Mouse (Mus musculus) megakaryocyte, adult 5-6 weeks (primary cell): ENCODE data around the gene Gm37240. TPM values are rescaled to one million over a fixed set of nuclear protein-coding genes. Genes with fewer than 3 reads are reported as not detected.

Experiments used
- ATAC-seq: 2 replicates; pipeline ENCODE4 v1.8.0; 2016; ENCODE audit warnings: mild to moderate bottlenecking, inconsistent platforms; ENCODE audit not compliant: poor library complexity, severe bottlenecking
- total RNA-seq, 2 experiments: library from RNA; stranded (forward) in 1 of 2; stranded (reverse) in 1 of 2; fragments of 153-499, 151-499 nt in 1 of 2; fragments of 221-1000, 200-1000 nt in 1 of 2; gene quantifications; 2 replicates each; pipeline versions ENCODE4 v1.2.3 to v1.2.4; 2015 to 2017

Gene Gm37240
- total RNA-seq, 2 experiments from 2014 or later: 0.07 to 0.15 TPM

DNA sequence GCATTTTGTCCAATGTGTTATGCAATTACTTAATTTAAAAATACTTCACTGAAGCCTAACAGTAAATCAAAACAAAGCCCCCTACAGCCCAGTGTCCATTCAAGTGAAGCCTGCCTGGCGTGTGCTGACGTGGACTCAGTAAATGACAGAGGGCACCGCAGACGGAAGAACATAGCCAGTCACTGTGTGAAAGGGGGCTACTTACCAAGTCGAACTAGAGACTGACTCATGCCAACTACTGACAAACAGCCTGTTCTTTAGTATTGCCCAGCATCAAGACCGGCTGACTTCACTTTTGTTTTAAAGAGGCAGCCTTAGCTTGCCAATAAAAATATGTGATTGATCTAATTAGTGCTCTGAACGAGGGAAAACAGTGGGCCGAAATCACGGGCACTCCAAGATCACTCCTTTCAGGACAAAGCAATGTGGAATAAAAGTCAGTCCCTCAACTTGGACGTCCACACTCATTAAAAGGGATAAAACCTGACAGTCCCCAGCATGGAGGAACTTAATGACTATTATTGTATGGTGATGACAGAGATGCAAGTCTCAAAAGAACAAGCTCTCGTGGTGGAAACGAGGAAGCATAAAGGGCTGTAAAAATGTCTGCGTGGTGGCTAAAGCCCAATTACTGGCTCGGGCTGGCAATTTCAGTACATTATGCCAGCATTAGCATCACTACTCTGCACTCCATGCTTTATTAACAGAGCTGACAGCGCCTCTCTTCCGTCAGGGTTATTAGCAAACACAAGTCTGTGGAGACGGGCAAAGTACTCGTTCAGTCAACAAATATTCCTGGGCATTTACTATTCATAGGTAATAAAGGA is 123.1 kb downstream of the Gm37240 start:
- no peak for ATAC-seq

- no peak for ATAC-seq
Measured at GRCm38 (mm10) chr3:85757944-85758343, 129.4 kb downstream of the Gm37240 start.

DNA sequence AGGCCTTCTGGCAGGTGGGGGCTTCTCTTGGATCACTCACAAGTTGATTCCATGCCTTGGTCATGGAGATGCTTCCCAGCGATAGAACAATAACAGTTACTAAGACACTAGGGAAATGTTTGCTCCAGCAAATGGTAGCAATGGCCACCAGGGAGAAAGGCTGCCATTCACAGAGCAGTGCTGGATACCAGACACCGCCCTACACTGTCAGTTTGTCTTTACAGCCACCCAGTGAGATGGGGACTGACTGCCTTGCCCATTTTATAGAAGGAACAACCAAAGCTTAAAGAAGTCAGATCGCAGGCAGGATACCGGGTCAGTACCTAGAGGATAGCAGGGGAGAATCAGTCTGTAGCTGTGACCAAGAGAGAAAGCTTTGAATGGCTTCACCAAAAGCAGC is 129.9 kb downstream of the Gm37240 start:
- ATAC-seq: no peak

GRCm38 (mm10) chr3:85749348-85749747 is 138.0 kb downstream of the Gm37240 start:
- ATAC-seq: no peak

DNA sequence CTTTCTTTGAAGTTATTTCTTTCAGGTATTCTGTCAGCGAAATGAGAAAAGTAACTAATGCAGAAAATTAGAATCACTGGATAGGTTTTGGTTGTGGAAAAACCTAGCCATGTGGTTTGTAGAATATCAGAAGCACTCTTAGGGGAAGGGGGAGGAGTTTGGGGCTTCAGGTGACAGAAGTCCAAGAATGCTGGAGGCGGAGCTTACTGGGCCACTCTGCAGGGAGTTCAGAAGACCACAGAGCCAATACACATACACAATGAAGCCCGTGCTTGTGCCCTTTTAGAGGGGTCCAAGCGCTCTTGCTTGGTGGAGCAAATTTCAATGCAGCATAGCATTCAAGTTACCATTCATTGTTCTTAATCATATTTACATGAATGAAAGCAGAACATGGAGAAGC is 138.5 kb downstream of the Gm37240 start:
- ATAC-seq: no peak

DNA sequence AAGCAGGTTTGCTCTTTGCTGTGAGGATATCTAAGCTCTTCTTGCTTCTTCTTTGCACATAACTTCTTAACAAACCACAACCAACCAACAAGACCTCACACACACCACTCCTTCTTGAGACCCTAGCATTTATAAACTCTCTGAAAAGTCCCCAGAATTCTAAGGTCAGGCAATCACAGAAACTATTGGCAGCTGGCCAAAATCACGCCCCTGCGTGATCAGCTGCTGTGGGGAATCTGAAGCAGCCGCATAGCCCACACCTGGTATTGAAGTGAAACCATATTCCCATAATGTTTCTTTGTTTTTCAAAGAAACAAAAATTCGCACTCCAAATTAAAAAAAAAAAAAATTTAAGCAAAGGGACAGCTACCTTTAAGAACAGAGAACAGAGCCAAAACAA is 141.2 kb downstream of the Gm37240 start:
- no peak for ATAC-seq

DNA sequence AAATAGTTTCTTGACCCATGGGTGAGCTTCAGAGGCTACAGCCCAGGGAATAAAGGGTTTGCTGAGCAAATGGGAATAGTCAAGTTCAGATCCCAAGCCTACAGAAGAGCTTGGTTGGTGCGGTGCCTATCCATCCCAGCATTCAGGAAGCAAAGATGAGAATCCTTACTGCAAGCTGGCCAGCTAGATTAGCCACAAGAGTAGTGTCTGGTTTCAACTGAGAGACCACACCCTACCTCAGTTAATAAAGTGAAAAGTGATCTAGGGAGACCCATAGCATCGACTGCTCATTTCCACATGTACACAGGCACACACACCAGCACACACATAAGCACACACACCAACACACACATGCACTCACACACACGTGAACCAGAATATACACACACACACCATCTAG is 145.6 kb downstream of the Gm37240 start:
- no peak for ATAC-seq

GRCm38 (mm10) chr3:85738591-85738990 is 148.7 kb downstream of the Gm37240 start:
- ATAC-seq: no peak

DNA sequence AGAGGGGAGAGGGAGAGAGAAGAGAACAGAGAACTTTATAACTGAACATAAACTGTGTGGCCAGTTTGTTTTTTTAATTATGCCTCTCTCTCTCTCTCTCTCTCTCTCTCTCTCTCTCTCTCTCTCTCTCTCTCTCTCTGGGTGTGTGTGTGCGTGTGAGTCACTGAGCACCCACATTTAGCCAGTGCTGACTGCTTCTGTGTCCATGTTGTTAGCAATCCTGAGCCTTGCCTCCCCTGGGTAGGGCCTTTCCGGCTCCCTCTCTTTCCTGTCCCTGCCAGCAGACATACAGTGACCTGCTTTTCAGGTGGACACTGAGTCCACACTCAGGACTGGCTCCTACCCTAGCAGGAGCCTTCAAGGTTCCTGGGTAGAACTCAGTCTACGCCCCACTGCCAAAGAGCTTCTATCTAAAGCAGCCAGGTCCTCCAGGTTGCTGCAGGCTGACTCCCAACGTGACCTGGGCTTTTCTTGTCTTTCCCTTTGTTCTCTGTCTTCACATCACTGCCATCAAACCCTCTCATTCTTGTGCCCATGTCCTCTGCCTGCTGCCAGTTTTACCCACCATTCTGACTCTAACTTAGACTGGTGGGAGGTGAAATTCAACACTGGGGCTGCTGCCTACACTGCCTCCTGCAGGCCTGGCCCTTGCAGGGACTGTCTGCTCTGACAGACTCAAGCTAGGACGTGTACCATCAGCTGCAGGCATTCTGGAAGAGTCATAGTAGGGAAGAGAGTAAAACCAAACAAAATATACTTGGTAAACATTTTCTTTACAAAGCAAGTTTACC is 153.2 kb downstream of the Gm37240 start:
- ATAC-seq: no peak

DNA sequence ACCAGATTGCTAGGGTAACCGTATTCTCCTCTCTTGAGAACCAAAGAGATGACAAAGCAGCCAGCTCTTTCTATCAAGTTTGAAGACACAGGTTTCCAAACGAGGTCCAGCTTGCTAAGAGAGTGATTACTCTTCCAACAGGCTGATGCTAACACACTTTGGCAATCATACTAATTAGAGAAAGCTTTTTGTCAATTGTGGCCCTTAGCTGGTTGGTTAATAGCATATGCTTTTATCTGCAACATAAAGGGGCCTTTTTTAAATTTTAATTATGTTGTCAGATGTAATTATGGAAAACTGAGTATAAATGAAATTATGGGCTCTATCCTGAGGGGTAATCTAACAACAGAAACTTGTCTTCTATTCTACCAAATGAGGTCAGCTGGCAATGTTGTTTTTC is 160.1 kb downstream of the Gm37240 start:
- ATAC-seq: no peak

DNA sequence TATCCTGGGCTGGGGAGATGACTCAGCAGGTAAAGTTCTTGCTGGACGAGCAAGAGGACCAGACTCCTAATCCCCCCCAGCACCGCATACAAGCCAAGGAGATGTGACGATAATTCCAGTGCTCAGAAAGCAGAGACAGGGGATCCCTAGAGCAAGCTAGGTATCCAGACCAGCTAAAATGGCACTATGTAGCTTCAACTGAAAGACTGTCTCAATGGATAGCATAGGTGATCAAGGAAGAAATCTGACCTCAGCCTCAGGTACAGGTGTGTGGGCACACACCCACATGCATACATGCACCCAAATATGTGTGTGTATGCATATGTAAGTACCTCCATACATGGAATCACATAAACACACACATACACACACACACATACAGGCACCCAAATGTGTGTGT is 161.3 kb downstream of the Gm37240 start:
- ATAC-seq: no peak

DNA sequence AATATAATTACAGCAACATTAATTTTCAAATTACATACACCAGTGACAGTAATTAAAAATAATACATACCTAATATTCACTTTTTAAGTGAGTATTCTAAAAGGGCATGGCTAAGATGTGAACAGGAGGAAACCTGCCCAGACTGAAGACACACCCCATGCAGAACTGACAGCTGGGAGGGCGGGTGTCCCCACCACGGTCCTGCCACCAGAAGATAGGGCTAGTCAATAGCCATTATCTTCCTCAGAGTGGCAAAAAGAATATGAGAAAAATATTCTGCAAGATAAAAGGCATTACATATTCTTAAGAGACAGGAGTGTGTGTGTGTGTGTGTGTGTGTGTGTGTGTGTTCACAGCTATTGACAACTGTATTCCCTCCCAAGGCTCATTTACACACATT is 162.2 kb downstream of the Gm37240 start:
- no peak for ATAC-seq

DNA sequence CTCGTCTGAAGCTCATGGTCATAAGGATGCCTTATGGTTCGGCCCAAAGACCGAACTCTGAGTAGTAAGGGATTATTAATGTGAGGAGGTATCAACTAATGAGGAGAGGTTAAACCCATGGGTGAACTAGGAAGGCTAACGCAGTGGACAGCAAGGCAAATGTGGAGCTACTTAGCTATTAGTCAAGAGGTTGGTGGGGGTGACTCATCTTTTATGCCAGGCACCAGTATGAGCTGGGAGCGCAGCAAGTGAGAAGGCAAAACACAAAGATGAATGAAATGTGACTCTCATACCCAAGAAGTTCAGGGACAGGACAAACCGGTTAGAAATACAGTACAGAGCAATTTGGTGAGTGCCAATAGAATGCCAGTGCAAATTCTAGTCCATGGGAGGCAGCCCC is 164.7 kb downstream of the Gm37240 start:
- ATAC-seq: no peak

GRCm38 (mm10) chr3:85715764-85716297 is 171.5 kb downstream of the Gm37240 start:
- no peak for ATAC-seq

DNA sequence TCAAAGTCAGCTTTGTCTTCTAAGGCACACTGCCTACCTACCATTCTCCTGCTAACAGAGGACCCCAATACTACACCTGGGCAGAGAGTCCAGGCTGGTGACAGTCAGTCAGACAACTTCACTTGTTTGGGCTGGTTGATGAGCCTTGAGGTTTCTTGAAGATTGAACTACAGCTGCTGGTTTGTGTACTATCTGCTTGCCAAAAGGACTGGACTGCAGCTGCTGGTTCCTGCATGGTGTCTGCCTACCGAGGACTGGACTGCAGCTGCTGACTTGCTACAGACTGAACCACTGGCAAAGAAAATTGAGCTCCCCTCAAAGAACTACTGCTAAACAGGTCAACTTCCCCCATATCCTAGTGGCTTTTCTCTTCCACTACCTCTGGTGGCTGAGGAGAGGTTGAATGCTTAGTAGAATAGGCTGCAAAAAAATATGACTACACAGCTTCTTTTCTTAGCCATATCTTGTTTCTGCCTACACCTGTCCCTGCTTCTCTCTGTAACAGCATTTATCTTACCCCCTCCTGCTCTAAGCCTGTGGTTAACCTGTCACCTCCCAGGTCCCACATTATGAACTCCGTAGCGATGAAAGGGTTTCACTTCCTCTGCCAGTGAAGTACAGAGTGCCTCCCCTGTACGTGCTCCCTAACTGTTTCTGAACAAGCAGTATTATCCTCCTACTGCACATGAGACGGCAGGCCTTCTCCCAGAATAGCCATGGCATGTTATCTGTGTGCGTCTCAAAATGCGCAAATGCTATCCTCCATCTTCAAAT is 173.2 kb downstream of the Gm37240 start:
- ATAC-seq: no peak

DNA sequence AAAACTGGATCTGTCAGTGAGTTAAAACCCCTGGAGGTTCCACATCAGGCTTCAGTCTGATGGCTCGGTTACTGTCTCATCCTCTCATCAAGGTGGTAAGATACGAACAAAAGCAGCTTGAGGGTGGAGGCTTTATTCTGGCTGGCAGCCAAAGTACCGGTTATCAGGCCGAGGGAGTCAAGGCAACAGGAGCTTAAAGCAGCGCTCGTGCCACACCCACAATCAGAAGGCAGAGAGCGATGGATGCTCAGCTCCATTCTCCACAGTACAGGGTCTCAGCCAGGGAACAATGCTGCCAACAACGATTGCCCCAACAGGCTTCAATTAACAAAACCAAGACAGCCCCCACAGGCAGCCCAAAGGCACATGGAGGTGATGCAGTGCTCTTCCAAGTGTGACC is 176.6 kb downstream of the Gm37240 start:
- no peak for ATAC-seq

GRCm38 (mm10) chr3:85707421-85707820 is 179.9 kb downstream of the Gm37240 start:
- no peak for ATAC-seq

GRCm38 (mm10) chr3:85703141-85703882 is 184.0 kb downstream of the Gm37240 start:
- ATAC-seq: no peak

GRCm38 (mm10) chr3:85698496-85698895 is 188.8 kb downstream of the Gm37240 start:
- ATAC-seq: no peak

DNA sequence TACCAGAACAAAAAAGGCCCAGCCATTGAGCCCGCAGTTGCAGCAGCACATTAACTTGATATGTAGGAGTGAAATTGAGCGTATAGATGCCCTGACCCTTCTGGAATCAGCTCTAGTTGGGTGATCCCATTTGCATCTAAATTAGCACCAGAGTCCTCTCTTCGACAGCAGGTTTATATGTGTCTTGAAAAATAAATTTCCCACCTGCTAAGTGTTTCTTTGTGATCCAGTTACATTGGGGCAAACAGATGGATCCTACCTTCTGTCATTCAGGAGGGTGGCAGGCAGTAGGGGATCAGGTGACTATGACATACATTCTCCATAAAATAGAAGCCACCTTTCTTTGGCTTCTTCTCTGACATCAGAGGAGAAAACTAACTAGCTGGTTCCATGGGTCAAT is 192.3 kb downstream of the Gm37240 start:
- no peak for ATAC-seq
